Mouse (Mus musculus): ENCODE measurements around the gene Ctcfl.

Ctcfl gene

GRCm38 (mm10) chr2:173119023-173119944 lies at the start of gene Ctcfl:
TSS of gene Ctcfl (minus strand) at chr2:173119525.
- DNase-seq (ENCODE audit: low read depth in 1 of 2, low spot score in 2 of 2), result no peak

DNA sequence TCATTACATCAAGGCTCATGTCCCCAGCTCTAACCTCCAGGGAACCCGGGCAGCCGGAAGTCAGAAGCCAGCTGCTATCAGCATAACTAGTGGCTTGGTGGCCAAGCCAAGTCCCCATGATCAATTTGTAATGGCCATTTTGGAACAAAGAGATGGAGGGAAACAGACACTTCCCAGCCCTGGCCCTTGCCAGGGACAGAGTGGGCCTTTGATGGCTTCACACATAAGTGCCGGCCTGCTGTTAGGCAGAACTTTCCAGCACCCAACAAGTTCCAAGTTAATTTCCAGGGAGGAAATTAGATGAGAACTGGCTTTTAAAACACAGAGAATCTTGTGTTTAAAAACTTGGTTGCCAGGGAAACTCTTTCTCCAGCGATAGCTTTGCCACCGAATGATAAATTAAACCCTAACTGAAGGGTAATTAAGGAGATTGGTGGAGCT lies 49.1 kb upstream of the Ctcfl start:
- DNase-seq (ENCODE audit: low read depth in 1 of 2, low spot score in 2 of 2), result no peak

GRCm38 (mm10) chr2:173165357-173165756 lies 46.0 kb upstream of the Ctcfl start:
- DNase-seq (ENCODE audit: low read depth in 1 of 2, low spot score in 2 of 2), result no peak

- no peak for DNase-seq (ENCODE audit: low read depth in 1 of 2, low spot score in 2 of 2)
Observed at GRCm38 (mm10) chr2:173164946-173165345, 45.6 kb upstream of the Ctcfl start.

- no peak for DNase-seq (ENCODE audit: low read depth in 1 of 2, low spot score in 2 of 2)
Observed at GRCm38 (mm10) chr2:173164358-173164757, 45.0 kb upstream of the Ctcfl start.

DNA sequence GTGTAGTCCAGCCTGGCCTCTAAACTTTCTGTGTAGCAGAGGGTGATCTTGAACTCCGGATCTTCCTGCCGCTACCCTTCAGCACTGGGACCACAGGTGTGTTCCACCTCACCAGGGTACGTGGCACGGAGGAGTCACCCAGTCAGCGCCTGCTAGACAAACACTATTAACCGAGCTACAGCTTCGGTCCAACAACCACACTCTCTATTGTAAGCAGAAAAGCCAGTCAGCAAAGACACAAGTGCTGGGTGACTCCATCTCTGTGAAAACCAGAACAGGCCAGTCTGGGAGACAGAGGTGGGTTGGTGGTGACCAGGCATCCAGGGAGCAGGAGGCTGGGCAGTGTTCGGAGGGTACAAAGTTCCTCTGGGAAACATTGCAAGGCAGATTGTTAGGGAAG lies 44.1 kb upstream of the Ctcfl start:
- DNase-seq (ENCODE audit: low read depth in 1 of 2, low spot score in 2 of 2), result no peak

- no peak for DNase-seq (ENCODE audit: low read depth in 1 of 2, low spot score in 2 of 2)
Observed at GRCm38 (mm10) chr2:173159354-173160311, 40.3 kb upstream of the Ctcfl start.

DNA sequence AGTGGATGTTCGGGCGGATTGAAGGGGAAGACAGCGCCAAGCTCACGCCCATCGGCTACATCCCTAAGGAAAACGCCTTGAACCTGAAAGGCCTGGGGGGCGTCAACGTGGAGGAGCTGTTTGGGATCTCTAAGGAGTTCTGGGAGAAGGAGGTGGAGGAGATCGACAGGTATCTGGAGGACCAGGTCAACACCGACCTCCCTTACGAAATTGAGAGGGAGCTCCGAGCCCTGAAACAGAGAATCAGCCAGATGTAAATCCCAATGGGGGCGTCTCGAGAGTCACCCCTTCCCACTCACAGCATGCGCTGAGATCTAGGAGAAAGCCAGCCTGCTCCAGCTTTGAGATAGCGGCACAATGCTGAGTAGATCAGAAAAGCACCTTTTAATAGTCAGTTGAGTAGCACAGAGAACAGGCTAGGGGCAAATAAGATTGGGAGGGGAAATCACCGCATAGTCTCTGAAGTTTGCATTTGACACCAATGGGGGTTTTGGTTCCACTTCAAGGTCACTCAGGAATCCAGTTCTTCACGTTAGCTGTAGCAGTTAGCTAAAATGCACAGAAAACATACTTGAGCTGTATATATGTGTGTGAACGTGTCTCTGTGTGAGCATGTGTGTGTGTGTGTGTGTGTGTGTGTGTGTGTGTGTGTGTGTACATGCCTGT lies 39.2 kb upstream of the Ctcfl start:
- no peak for DNase-seq (ENCODE audit: low read depth in 1 of 2, low spot score in 2 of 2)

DNA sequence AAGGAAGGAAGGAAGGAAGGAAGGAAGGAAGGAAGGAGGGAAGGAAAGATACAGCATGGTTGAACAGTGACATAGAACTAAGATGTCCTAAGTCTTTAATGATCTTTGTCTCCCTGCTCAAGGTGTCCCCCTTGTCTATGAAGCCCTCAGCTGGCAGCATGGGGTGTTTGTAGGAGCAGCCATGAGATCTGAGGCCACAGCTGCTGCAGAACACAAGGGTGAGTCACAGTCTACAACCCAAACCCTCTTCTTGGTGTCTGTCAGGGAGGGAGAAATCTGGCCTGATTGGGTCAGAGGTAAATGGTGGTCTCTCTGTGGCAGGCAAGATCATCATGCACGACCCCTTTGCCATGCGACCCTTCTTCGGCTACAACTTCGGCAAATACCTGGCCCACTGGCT lies 38.5 kb upstream of the Ctcfl start:
- DNase-seq (ENCODE audit: low read depth in 1 of 2, low spot score in 2 of 2), result no peak

DNA sequence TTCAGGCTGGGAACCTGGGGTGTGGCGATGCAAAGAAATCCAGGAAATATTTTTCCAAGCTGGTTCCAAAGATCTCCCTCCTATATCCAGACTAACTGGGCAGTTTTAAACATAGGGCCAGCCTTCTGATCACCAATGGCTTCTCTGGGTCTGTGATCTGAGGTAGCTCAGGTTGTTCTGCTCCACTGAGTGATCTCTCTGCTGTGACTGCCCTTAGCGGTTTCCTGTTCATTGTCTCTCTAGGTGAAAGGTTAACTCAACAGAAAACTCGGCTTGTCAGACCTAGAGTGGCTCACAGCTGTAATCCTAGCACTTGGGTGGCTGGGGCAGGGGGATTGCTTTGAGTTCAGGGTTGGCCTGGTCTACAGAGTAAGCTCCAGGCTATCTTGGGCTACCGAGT lies 38.1 kb upstream of the Ctcfl start:
- no peak for DNase-seq (ENCODE audit: low read depth in 1 of 2, low spot score in 2 of 2)

DNA sequence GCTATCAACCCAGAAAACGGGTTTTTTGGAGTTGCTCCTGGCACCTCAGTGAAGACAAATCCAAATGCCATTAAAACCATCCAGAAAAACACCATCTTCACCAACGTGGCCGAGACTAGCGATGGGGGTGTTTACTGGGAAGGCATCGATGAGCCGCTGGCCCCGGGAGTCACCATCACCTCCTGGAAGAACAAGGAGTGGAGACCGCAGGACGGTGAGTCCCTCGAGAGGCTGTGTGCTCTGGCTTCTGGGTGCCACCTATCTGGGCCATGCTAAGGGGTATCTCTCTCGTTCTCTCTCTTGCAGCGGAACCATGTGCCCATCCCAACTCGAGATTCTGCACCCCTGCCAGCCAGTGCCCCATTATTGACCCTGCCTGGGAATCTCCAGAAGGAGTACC lies 37.6 kb upstream of the Ctcfl start:
- DNase-seq (ENCODE audit: low read depth in 1 of 2, low spot score in 2 of 2), result no peak

DNA sequence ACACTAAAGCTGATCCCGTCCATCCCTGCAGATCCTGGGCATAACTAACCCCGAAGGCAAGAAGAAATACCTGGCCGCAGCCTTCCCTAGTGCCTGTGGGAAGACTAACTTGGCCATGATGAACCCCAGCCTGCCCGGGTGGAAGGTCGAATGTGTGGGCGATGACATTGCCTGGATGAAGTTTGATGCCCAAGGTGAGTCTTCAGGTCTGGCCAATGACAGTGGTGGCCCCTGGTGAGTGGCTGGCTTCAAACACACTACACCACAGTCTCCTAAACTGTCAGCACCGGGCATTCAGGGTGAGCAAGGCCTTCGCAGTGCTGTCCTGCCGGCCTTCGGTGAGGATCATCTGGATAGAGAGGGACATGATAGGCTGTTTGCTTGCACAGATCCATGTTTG lies 36.6 kb upstream of the Ctcfl start:
- no peak for DNase-seq (ENCODE audit: low read depth in 1 of 2, low spot score in 2 of 2)

DNA sequence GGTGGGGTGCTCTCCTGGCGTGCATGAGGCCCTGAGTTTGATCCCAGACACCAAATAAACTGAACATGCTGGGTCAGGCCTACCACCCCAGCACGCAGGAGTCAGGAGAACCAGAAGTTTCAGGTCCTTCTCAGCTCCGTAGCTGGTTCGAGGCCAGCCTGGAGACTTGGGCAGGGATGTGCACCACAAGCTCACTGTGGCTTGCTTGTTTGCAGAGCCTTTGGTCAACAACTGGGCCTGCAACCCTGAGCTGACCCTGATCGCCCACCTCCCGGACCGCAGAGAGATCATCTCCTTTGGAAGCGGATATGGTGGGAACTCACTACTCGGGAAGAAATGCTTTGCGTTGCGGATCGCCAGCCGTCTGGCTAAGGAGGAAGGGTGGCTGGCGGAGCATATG lies 35.6 kb upstream of the Ctcfl start:
- DNase-seq (ENCODE audit: low read depth in 1 of 2, low spot score in 2 of 2), result no peak

DNA sequence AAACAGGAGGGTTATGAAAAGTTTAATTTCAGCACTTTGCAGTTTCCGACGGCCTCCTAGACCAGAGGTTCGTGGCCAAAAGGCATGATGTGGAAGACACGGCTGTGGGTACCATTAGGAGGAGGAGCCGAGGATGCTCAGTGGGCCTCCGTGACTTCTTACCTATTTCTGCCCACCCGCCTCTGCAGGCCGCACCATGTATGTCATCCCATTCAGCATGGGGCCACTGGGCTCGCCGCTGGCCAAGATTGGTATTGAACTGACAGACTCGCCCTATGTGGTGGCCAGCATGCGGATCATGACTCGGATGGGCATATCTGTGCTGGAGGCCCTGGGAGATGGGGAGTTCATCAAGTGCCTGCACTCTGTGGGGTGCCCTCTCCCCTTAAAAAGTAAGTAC lies 35.2 kb upstream of the Ctcfl start:
- no peak for DNase-seq (ENCODE audit: low read depth in 1 of 2, low spot score in 2 of 2)

- no peak for DNase-seq (ENCODE audit: low read depth in 1 of 2, low spot score in 2 of 2)
Observed at GRCm38 (mm10) chr2:173153266-173153665, 33.9 kb upstream of the Ctcfl start.

DNA sequence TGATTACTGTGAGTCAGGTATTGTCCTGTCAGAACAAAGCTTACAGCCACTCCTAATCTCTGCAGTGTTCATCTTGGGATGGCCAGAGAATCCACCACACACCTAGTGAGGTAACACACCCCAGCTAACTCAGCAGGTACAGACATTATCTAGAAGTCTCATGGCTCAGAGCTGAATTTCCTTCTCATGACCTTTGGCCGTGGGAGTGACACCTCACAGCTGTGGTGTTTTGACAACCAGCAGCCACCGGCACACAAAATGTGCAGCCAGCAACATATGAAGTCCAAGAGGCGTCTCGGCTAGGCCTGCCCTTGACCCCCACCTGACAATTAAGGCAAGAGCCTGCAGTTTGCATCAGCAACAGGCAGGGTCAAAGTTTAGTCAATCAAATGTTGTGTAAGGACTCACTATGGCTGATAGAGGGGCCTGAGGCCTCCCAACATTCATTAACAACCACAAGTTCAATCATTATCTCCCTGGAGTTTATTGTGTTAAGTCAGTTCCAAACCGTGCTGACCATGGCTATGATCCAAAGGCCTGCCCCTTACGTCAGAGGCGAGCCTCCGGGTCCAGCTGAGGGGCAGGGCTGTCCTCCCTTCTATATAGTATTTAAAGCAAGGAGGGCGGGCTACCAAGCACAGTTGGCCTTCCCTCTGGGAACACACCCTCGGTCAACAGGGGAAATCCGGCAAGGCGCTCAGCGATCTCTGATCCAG lies 33.3 kb upstream of the Ctcfl start, which contains the start of gene Pck1:
TSS of gene Pck1 (plus strand) at position 613 of the 716 bp plus-strand sequence.
- no peak for DNase-seq (ENCODE audit: low read depth in 1 of 2, low spot score in 2 of 2)

GRCm38 (mm10) chr2:173151784-173152284 lies 32.5 kb upstream of the Ctcfl start:
- no peak for DNase-seq (ENCODE audit: low read depth in 1 of 2, low spot score in 2 of 2)

DNA sequence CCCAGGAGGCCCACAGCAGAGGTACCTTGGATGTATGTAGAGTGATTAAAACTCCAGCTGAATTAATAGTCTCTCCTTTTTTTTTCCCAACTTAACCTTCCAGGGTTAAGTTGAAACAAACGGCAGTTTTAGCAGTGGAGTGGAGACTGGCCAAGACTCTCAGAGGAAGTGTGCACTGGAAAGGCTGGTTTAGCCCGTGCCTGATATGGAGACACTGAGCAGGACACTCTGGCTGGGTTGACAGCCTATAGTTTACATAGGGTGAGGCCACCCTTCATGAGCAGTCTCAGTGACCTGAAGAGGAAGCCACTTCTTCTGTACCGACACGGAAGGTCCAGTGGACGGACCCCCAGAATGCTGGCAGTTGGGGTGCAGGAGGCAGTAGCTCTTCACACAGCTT lies 32.0 kb upstream of the Ctcfl start:
- DNase-seq (ENCODE audit: low read depth in 1 of 2, low spot score in 2 of 2), result no peak

GRCm38 (mm10) chr2:173148001-173148400 lies 28.7 kb upstream of the Ctcfl start:
- DNase-seq (ENCODE audit: low read depth in 1 of 2, low spot score in 2 of 2), result no peak

DNA sequence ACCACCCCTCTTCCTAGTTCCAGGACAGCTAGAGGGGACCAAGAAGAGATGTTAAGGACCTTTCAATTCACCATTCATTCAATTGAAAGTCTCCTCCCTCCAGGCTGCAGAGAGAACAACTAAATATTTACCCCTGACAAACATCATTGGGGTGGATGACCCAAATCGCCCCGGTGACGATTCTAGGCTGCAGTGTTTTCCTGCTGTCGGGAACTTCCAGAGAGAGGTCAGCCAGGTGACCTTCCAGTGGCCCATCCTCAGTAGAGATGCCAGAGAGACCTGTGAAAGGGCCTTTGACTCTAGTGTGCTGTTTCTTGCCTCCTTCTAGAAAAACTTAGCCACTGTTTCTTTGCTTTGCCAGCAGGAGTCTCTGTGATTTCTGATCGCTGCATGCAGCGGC lies 27.4 kb upstream of the Ctcfl start:
- no peak for DNase-seq (ENCODE audit: low read depth in 1 of 2, low spot score in 2 of 2)
